Mouse (Mus musculus) lung, adult 2 months (tissue): ENCODE measurements around the gene Lmbrd2.

ENCODE experiments used
- CTCF ChIP-seq: fragments of 200-500 bp; IDR thresholded peaks from 2 replicates; pipeline ENCODE4 v1.5.1; 2011; ENCODE audit warnings: mild to moderate bottlenecking, low read length, control low read depth; ENCODE audit not compliant: insufficient read depth
- POLR2A ChIP-seq: fragments of 200-500 bp; IDR thresholded peaks from 2 replicates; pipeline ENCODE4 v1.6.1; 2011; ENCODE audit warnings: low read depth, mild to moderate bottlenecking, control low read depth, low read length, borderline replicate concordance; ENCODE audit errors: extremely low read depth

DNA sequence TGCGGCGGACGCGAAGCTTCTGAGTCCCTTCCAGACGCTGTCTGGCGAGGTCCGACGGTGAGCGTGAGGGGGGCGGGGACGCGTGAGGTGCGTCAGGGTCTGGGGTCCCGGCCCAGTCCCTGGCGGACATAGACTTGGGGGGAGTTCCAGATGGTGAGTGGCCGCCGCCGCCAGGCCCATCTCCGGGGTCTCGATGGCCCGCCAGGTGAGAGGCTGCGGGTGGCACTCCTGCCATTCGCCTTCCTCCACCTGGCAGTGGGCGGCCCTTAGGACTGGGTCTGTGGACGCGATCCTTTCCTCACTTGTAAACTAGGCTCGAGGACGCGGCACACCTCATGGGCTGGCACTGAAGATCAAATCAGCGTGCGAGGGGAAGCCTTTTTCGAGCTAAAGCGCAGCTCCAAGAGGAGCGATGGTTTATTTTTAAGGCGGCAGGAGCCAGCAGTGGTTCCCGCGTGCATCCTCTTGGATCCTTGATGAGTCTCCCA is 378 bp downstream of the Lmbrd2 start:
- no peak for TF ChIP-seq CTCF
- no peak for TF ChIP-seq POLR2A
